Mouse (Mus musculus): Measurements from ENCODE around the gene Tceal7. TPM values are rescaled to one million over a fixed set of nuclear protein-coding genes. Genes with fewer than 3 reads are reported as not detected.

Tceal7 gene
- polyA plus RNA-seq, 1 experiment = not detected

DNA sequence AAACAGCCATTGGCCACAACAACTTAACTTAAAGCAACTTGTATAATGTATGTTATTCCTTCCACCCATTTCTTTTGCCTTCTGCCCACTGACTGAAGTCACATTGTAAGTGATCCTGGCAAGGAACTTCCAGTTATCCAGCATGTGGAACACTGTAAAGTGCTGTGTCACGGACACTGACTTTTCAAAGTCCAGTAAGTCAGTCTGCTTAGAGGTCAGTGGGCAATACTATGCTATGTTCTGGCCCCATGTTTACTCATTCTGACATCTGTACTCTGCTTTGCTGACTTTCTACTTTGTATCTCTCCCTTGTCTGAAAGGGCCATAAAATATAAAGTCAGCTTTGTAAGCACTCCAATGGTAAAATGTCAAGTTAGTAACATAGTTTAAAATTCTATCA, 31.5 kb upstream of the Tceal7 start:
- Histone ChIP-seq H3K27me3 (ENCODE audit: control insufficient read depth, insufficient read depth, low read length) (no peaks in the 10 kb centered on the region), H3K27ac (ENCODE audit: control insufficient read depth, insufficient read depth, low read depth, low read length) (no peak overlapping the region)
- no peak for TF ChIP-seq CTCF (IDR thresholded peaks at IDR 0.05; ENCODE audit: control insufficient read depth, insufficient read depth, insufficient replicate concordance, low read depth, low read length)
- TF ChIP-seq POLR2A (IDR thresholded peaks at IDR 0.05; ENCODE audit: control insufficient read depth, low read depth, low read length) = no peak

DNA sequence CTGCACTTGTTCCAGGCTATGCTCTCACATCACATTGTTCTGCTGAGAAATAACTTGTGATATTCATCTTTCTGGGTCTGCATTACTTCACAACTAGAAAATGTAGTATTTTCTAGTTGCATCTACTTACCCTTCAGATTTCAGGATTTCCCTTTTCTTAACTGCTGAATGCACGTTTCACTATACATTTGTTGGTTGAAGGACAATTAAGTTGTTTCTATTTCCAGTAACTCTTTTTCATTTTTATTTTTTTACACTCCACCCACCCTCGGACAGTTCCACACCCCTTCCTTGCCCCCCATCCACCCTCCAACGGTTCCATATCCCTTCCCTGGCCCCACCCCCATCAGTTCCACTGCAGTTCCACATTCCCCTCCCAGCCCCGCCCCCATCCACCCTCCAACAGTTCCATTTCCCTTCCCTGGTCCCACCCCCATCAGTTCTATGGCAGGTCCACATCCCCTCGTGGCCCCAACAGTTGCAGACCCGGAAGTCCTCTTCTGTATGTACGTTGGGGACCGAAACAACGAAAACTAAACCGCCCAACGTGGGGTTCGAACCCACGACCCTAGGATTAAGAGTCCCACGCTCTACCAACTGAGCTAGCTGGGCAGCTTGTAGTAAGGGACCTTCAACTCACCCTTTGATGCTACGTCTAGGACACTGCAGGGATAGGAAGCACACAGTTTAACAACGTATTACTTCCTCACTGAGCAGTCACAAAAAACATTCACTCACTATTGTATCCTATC, 19.2 kb upstream of the Tceal7 start:
- Histone ChIP-seq H3K4me3 (ENCODE audit: control insufficient read depth, low read depth, low read length) (no peak overlapping the region), H3K27ac (ENCODE audit: control insufficient read depth, insufficient read depth, low read depth, low read length) (0 out of 2 replicates have a peak overlapping the region, but pooled peaks have one; percentile 58), H3K36me3 (ENCODE audit: control insufficient read depth, insufficient read depth, low read length) (no peaks in the 10 kb centered on the region), H3K4me1 (ENCODE audit: control insufficient read depth, insufficient read depth, low read length) (no peaks in the 10 kb centered on the region), H3K27me3 (ENCODE audit: control insufficient read depth, insufficient read depth, low read length) (no peaks in the 10 kb centered on the region)
- TF ChIP-seq CTCF (IDR thresholded peaks at IDR 0.05; ENCODE audit: control insufficient read depth, insufficient read depth, insufficient replicate concordance, low read depth, low read length) = no peak
- TF ChIP-seq POLR2A (IDR thresholded peaks at IDR 0.05; ENCODE audit: control insufficient read depth, low read depth, low read length) = no peak

More for the DNA sequence above, 31.5 kb upstream of the Tceal7 start:
- no peaks in the 10 kb centered on the region; the same call in 1 of the 2 replicates for H3K4me1 ChIP-seq (ENCODE audit: control insufficient read depth, insufficient read depth, low read length)
- no peaks in the 10 kb centered on the region for H3K36me3 ChIP-seq (ENCODE audit: control insufficient read depth, insufficient read depth, low read length)
- no peak overlapping the region for H3K4me3 ChIP-seq (ENCODE audit: control insufficient read depth, low read depth, low read length)

DNA sequence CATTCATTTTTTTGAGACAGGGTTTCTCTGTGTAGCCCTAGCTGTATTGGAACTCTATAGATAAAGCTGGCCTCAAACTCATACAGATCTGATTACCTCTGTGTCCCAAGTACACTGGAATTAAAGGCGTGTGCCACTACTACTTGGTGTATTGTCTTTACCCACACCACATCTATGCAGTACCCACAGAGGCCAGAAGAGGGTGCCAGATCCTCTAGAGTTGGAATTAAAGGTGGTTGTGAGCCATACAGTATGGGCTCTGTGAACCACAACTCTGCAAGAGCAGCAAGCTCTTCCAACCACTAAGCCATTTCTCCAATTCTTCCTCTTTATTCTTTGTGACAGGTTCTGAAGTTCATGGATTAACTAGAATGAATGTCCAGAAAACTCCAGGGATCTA, 17.7 kb upstream of the Tceal7 start:
- no peak overlapping the region for H3K27ac ChIP-seq (ENCODE audit: control insufficient read depth, insufficient read depth, low read depth, low read length)
- no peaks in the 10 kb centered on the region for H3K27me3 ChIP-seq (ENCODE audit: control insufficient read depth, insufficient read depth, low read length)
- H3K36me3 ChIP-seq (ENCODE audit: control insufficient read depth, insufficient read depth, low read length) = no peaks in the 10 kb centered on the region
- no peak overlapping the region for H3K4me3 ChIP-seq (ENCODE audit: control insufficient read depth, low read depth, low read length)
- TF ChIP-seq POLR2A (IDR thresholded peaks at IDR 0.05; ENCODE audit: control insufficient read depth, low read depth, low read length) (no peak), CTCF (IDR thresholded peaks at IDR 0.05; ENCODE audit: control insufficient read depth, insufficient read depth, insufficient replicate concordance, low read depth, low read length) (no peak)
- no peaks in the 10 kb centered on the region for H3K4me1 ChIP-seq (ENCODE audit: control insufficient read depth, insufficient read depth, low read length)

DNA sequence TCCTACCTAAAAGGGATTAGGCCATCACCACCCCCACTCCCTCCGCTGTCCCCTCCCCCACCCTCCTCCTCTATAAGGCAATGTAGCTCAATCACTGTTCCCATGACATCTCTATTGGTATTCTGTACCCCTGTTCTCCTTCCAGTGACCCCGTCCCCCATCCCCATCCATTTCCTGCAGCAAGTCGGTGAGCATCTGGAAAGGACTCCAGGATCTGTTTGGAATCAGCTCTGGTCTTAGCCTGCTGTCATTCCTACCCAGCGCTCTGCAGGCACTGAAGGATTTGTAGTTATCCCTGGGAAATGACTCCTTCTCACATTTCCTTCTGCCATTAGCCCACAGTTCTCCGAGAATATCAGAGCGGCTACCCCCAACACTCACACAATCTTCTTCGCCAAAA, 11.3 kb upstream of the Tceal7 start:
- no peaks in the 10 kb centered on the region; the same call in 1 of the 2 replicates for H3K4me1 ChIP-seq (ENCODE audit: control insufficient read depth, insufficient read depth, low read length)
- H3K36me3 ChIP-seq (ENCODE audit: control insufficient read depth, insufficient read depth, low read length) = no peaks in the 10 kb centered on the region
- H3K27ac ChIP-seq (ENCODE audit: control insufficient read depth, insufficient read depth, low read depth, low read length) = no peak overlapping the region
- peak overlapping the region; percentile 7; the same call in 1 of the 2 replicates for H3K4me3 ChIP-seq (ENCODE audit: control insufficient read depth, low read depth, low read length)
- H3K27me3 ChIP-seq (ENCODE audit: control insufficient read depth, insufficient read depth, low read length) = no peaks in the 10 kb centered on the region
- TF ChIP-seq POLR2A (IDR thresholded peaks at IDR 0.05; ENCODE audit: control insufficient read depth, low read depth, low read length) (no peak), CTCF (IDR thresholded peaks at IDR 0.05; ENCODE audit: control insufficient read depth, insufficient read depth, insufficient replicate concordance, low read depth, low read length) (no peak)

DNA sequence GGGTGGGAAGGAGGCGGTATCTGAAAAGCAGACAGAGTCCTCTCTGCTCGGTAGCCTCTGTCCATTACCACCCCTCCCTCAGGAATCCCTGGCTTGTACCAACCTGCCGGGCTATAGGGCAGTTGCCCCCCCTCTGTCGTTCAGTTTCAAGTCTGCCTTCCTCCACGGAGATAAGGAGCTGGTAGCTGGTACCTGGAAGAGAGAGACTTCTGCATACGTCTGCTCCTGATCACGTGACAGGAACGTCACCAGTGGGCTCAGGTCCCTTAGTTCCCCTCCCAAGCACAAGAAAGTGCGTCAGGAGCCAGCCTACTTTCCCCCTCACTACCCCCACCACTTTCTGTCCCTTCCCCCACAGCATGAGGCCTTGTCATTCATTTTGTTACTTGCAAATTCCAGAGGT, 10.9 kb upstream of the Tceal7 start, which contains the start of gene Tceal5:
TSS of gene Tceal5 (minus strand) at position 213 of the 403 bp plus-strand sequence.
- TF ChIP-seq CTCF (IDR thresholded peaks at IDR 0.05; ENCODE audit: control insufficient read depth, insufficient read depth, insufficient replicate concordance, low read depth, low read length) (no peak), POLR2A (IDR thresholded peaks at IDR 0.05; ENCODE audit: control insufficient read depth, low read depth, low read length) (no peak)
- H3K4me3 ChIP-seq (ENCODE audit: control insufficient read depth, low read depth, low read length) = peak within 1 kb of the TSS; percentile 7; the same call in 1 of the 2 replicates
- no peaks in the 10 kb centered on the region for H3K36me3 ChIP-seq (ENCODE audit: control insufficient read depth, insufficient read depth, low read length)
- H3K4me1 ChIP-seq (ENCODE audit: control insufficient read depth, insufficient read depth, low read length) = no peaks in the 10 kb centered on the region; the same call in 1 of the 2 replicates
- no peaks in the 10 kb centered on the region for H3K27me3 ChIP-seq (ENCODE audit: control insufficient read depth, insufficient read depth, low read length)
- H3K27ac ChIP-seq (ENCODE audit: control insufficient read depth, insufficient read depth, low read depth, low read length) = no peak within 1 kb of the TSS

DNA sequence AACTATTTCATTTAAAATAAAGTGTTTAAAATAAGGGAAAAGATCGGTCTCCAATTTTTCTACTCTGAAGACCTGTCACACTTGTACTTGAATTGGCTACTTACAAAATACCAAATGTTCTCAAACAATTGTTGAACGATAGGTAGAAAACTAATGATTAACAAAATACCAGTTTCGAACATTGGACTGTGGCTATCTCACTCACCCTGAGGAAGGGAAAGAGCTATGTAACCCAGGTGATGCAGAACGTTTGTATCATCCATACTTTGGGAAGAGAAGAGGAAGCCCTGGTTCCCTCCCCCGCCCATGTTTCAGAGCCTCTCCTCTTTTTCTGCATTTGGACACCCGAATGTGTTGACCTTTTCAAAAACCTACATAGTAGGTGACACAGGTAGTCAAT, 10.2 kb upstream of the Tceal7 start:
- no peaks in the 10 kb centered on the region; the same call in 1 of the 2 replicates for H3K4me1 ChIP-seq (ENCODE audit: control insufficient read depth, insufficient read depth, low read length)
- no peak overlapping the region for H3K27ac ChIP-seq (ENCODE audit: control insufficient read depth, insufficient read depth, low read depth, low read length)
- TF ChIP-seq CTCF (IDR thresholded peaks at IDR 0.05; ENCODE audit: control insufficient read depth, insufficient read depth, insufficient replicate concordance, low read depth, low read length) (no peak), POLR2A (IDR thresholded peaks at IDR 0.05; ENCODE audit: control insufficient read depth, low read depth, low read length) (no peak)
- H3K36me3 ChIP-seq (ENCODE audit: control insufficient read depth, insufficient read depth, low read length) = no peaks in the 10 kb centered on the region
- no peaks in the 10 kb centered on the region for H3K27me3 ChIP-seq (ENCODE audit: control insufficient read depth, insufficient read depth, low read length)
- no peak overlapping the region for H3K4me3 ChIP-seq (ENCODE audit: control insufficient read depth, low read depth, low read length)

DNA sequence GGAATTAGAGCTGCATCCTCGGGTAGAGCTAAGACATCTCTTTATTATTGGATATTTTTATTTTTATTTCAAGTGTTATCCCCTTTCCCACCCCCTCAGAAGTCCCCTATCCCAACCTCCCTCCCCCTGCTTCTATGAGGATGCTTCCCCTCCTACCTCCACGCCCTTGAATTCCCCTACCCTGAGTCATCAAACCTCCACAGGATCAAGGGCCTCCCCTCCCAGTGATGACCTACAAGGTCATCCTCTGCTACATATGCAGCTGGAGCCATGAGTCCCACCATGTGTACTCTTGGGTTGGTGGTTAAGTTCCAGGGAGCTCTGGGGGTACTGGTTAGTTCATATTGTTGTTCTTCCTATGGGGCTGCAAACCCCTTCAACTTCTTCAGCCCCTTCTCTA, 1.2 kb upstream of the Tceal7 start:
- H3K36me3 ChIP-seq (ENCODE audit: control insufficient read depth, insufficient read depth, low read length) = no peaks in the 10 kb centered on the region
- no peak for TF ChIP-seq POLR2A (IDR thresholded peaks at IDR 0.05; ENCODE audit: control insufficient read depth, low read depth, low read length)
- TF ChIP-seq CTCF (IDR thresholded peaks at IDR 0.05; ENCODE audit: control insufficient read depth, insufficient read depth, insufficient replicate concordance, low read depth, low read length) = no peak
- H3K27ac ChIP-seq (ENCODE audit: control insufficient read depth, insufficient read depth, low read depth, low read length) = no peak overlapping the region
- no peaks in the 10 kb centered on the region for H3K4me1 ChIP-seq (ENCODE audit: control insufficient read depth, insufficient read depth, low read length)
- no peak overlapping the region for H3K4me3 ChIP-seq (ENCODE audit: control insufficient read depth, low read depth, low read length)
- H3K27me3 ChIP-seq (ENCODE audit: control insufficient read depth, insufficient read depth, low read length) = no peaks in the 10 kb centered on the region

Data from testis, adult 2 months (tissue).